Mouse (Mus musculus) testis, adult 2 months (tissue): ENCODE results near the gene Spg7. TPM values are rescaled to one million over a fixed set of nuclear protein-coding genes. Genes with fewer than 3 reads are reported as not detected.

Experiments used
- H3K27ac ChIP-seq: fragments of 200-500 bp; 2 replicates; pipeline ENCODE4 v1.5.1; 2012; ENCODE audit warnings: low read depth, low read length; ENCODE audit not compliant: control insufficient read depth, insufficient read depth
- H3K27me3 ChIP-seq: fragments of 200-500 bp; 2 replicates; pipeline ENCODE4 v1.6.1; 2012; ENCODE audit warnings: mild to moderate bottlenecking, low read length, moderate library complexity; ENCODE audit not compliant: control insufficient read depth, insufficient read depth
- H3K36me3 ChIP-seq: fragments of 200-500 bp; 2 replicates; pipeline ENCODE4 v1.6.1; 2012; ENCODE audit warnings: mild to moderate bottlenecking, low read length; ENCODE audit not compliant: control insufficient read depth, insufficient read depth
- H3K4me1 ChIP-seq: fragments of 200-500 bp; 2 replicates; pipeline ENCODE4 v1.6.1; 2012; ENCODE audit warnings: low read length; ENCODE audit not compliant: control insufficient read depth, insufficient read depth
- H3K4me3 ChIP-seq: fragments of 200-500 bp; 2 replicates; pipeline ENCODE4 v1.5.1; 2012; ENCODE audit warnings: low read depth, mild to moderate bottlenecking, low read length, moderate library complexity, mixed read lengths; ENCODE audit not compliant: control insufficient read depth
- CTCF ChIP-seq: fragments of 200-500 bp; IDR thresholded peaks from 2 replicates; pipeline ENCODE4 v1.5.1; 2012; ENCODE audit warnings: low read depth, mild to moderate bottlenecking, inconsistent platforms, low read length, moderate library complexity; ENCODE audit not compliant: control insufficient read depth, insufficient read depth, insufficient replicate concordance
- POLR2A ChIP-seq: fragments of 200-500 bp; IDR thresholded peaks from 2 replicates; pipeline ENCODE4 v1.6.1; 2012; ENCODE audit warnings: low read depth, mild to moderate bottlenecking, inconsistent platforms, low read length, moderate library complexity; ENCODE audit not compliant: control insufficient read depth
- polyA plus RNA-seq: library from polyadenylated mRNA; depleted of rRNA; stranded (reverse); fragments of >200 nt; gene quantifications from 2 replicates; pipeline ENCODE4 v1.2.3, GENCODE M21; 2012

The Spg7 gene
- polyA plus RNA-seq, 1 experiment = 101 TPM

DNA sequence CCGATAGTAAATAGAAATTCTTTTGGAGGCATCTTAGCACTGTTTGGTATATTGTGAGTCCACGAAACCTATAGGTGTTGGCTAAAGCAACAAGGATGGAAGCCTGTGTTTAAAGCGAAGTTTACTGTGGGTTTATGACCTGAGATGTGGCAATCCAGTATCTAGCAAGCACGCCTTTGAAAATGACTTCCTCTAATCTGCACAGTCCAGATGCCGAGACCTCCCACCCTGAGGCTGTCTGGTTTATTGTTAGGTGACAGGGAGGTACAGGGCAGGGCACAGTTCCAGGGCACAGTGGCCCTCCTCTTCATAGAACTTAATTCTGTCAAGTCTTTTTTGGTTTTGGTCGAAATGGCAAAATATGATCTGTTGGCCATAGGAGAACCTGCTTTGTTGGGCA lies 14.5 kb downstream of the Spg7 start:
- H3K4me1 ChIP-seq = no peaks in the 10 kb centered on the region
- TF ChIP-seq POLR2A (no peak), CTCF (no peak)
- no peak overlapping the region for H3K4me3 ChIP-seq
- H3K27ac ChIP-seq = no peak overlapping the region
- H3K27me3 ChIP-seq = no peaks in the 10 kb centered on the region
- peaks cover 1% of the 10 kb centered on the region for H3K36me3 ChIP-seq

DNA sequence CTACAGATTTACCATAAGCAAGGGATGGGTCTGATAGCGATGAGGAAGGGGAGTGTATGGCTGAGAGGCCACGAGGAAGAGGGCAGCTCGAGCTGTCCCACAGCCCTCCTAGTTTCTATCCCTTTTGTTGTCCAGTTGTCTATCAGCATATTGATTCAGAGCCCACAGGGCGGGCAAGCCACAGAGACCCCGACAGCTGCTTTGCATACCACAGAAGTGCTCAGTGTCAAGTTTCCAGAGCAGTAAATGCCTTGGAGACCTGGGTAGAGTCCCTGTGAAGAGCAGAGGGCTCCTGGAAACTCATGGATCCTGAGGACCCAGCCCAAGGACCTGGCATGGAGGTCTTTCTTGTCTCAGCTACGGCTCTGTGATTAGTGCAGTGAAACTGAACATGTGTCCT lies 20.3 kb downstream of the Spg7 start:
- peaks cover 8% of the 10 kb centered on the region for H3K36me3 ChIP-seq
- no peak overlapping the region for H3K4me3 ChIP-seq
- H3K27ac ChIP-seq = no peak overlapping the region
- no peak for TF ChIP-seq POLR2A
- no peak for TF ChIP-seq CTCF
- no peaks in the 10 kb centered on the region for H3K4me1 ChIP-seq
- H3K27me3 ChIP-seq = no peaks in the 10 kb centered on the region

DNA sequence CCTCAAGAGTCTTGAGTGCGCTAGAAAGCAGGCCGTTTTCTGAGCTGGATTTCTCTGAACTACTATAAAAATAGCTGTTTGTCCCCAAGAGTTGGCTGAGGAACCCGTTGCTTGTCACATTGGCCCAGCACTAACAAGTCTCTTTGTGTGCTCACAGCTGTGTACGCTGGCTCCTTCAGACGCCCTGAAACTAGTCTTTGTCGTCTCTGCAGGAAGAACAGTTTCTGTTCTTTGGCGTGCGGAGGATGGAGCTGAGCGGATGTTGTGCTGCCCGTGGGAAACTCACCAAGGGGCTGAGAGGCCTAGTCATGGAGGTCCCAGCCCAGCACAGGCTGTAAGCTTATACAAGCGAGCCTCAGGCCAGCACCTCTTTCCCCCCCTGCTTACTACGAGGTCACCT lies 20.9 kb downstream of the Spg7 start:
- TF ChIP-seq CTCF (no peak), POLR2A (no peak)
- no peak overlapping the region for H3K27ac ChIP-seq
- no peaks in the 10 kb centered on the region for H3K27me3 ChIP-seq
- peaks cover 7% of the 10 kb centered on the region for H3K36me3 ChIP-seq
- no peaks in the 10 kb centered on the region for H3K4me1 ChIP-seq
- H3K4me3 ChIP-seq = no peak overlapping the region

DNA sequence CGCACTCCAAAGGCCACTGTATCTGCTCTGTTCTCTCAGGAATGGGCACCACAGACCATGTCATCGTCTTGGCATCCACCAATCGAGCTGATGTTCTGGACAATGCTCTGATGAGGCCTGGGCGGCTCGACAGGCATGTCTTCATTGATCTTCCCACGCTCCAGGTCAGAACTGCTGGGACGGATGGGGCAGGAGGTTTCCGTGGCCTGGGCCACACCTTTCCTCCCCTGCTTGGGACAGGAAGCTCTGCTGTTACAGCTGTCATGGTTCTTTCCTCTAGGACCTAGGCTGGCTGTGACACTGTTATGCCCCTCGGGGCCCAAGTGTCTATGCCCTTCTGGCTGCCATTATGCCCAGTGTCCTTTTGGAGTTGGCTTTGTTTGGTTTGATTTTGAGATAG lies 24.5 kb downstream of the Spg7 start:
- no peaks in the 10 kb centered on the region for H3K27me3 ChIP-seq

DNA sequence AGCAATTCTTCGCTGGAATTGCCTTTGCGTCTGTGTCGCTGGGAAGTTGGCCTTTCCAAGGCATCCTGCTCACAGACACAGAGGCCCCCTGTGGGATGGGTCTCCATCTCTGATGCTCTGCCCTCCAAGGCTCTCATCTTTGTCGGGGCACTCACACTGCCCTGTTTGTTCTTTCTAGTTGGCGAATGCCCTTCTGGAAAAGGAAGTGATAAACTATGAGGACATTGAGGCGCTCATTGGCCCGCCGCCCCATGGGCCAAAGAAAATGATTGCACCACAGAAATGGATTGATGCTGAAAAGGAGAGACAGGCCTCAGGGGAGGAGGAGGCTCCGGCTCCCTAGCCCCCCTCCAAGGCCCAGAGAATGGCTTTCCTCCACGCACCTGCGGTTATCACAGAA lies 34.5 kb downstream of the Spg7 start:
- no peaks in the 10 kb centered on the region for H3K27me3 ChIP-seq
- TF ChIP-seq POLR2A = no peak
- TF ChIP-seq CTCF = no peak
- no peak overlapping the region for H3K4me3 ChIP-seq
- no peaks in the 10 kb centered on the region; the same call in 1 of the 2 replicates for H3K36me3 ChIP-seq
- no peak overlapping the region for H3K27ac ChIP-seq
- no peaks in the 10 kb centered on the region; the same call in 1 of the 2 replicates for H3K4me1 ChIP-seq

More for the DNA sequence above, 24.5 kb downstream of the Spg7 start:
- Histone ChIP-seq H3K27ac (no peak overlapping the region), H3K4me3 (no peak overlapping the region), H3K4me1 (no peaks in the 10 kb centered on the region), H3K36me3 (peaks cover 8% of the 10 kb centered on the region)
- TF ChIP-seq CTCF (no peak), POLR2A (no peak)

DNA sequence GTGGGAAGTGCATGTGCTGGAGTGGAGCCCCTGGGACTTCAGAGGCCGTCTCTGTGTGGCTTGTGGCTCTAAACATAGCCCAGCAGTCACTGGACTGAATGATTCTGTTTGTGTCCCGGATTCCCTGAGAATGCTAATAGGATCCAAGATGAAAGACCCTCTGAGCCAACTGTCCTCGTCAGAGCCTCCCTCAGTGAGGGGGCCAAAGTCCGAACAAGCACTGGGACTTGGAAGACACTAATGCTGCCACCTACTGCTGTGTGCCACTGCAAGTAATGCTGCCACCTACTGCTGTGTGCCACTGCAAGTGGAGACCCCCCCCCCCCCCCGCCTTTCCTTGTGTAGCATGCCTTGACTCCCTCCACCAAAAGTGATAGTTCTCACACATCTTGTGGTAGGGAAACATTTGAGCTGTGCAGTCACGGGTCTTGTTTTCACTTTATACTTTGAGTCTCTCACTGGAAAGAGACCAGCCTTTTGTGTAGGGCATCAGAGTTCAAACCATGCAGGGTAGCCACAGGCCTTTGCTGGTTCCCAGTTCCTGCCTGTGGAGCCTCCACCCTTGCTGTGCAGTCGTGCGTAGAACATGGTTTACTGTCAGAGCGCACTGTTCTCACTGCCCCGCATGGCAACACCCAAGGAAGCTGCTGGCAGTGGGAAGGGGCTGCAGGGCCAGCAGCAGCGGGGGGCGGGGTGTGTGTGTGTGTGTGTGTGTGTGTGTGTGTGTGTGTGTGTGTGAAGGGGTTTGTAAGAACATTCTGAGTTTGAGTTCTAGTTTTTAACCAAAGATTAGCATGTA lies 35.2 kb downstream of the Spg7 start:
- H3K27ac ChIP-seq = no peak overlapping the region
- H3K36me3 ChIP-seq = no peaks in the 10 kb centered on the region; the same call in 1 of the 2 replicates
- no peaks in the 10 kb centered on the region for H3K27me3 ChIP-seq
- H3K4me3 ChIP-seq = no peak overlapping the region
- no peak for TF ChIP-seq CTCF
- no peak for TF ChIP-seq POLR2A
- peaks cover 2% of the 10 kb centered on the region; the same call in 1 of the 2 replicates for H3K4me1 ChIP-seq

DNA sequence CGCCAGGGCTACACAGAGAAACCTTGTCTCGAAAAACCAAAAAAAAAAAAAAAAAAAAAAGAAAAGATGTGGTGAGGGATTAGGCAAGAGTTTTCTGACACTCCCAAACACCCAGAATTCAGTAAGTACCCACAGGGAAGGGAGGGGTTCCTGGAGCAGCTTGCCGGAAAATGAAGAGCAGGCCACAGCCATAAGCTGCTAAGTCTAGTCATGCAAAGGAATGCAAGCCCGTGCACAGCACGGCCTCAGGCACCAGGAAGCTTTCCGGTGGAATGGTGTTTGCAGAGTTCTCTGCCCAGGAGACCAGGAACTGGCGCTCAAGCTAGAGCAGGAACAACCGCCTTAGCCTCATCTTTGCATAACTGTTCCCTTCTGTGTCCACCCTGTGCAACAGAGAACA lies 37.5 kb downstream of the Spg7 start:
- no peak for TF ChIP-seq POLR2A
- TF ChIP-seq CTCF = no peak
- peak overlapping the region; percentile 41 for H3K27ac ChIP-seq
- no peak overlapping the region for H3K4me3 ChIP-seq
- peaks cover 5% of the 10 kb centered on the region; the same call in 1 of the 2 replicates for H3K4me1 ChIP-seq
- H3K36me3 ChIP-seq = peaks cover 1% of the 10 kb centered on the region; the same call in 1 of the 2 replicates
- no peaks in the 10 kb centered on the region for H3K27me3 ChIP-seq
